Mouse (Mus musculus) testis, adult 2 months (tissue): ENCODE measurements around the gene Dbnl.

ENCODE experiments used
- CTCF ChIP-seq: fragments of 200-500 bp; IDR thresholded peaks from 2 replicates; pipeline ENCODE4 v1.5.1; 2012; ENCODE audit warnings: low read depth, mild to moderate bottlenecking, inconsistent platforms, low read length, moderate library complexity; ENCODE audit not compliant: control insufficient read depth, insufficient read depth, insufficient replicate concordance
- POLR2A ChIP-seq: fragments of 200-500 bp; IDR thresholded peaks from 2 replicates; pipeline ENCODE4 v1.6.1; 2012; ENCODE audit warnings: low read depth, mild to moderate bottlenecking, inconsistent platforms, low read length, moderate library complexity; ENCODE audit not compliant: control insufficient read depth

GRCm38 (mm10) chr11:5787671-5788055, 625 bp upstream of the Dbnl start:
- TF ChIP-seq POLR2A (no peak), CTCF (no peak)
